Mouse (Mus musculus) midbrain, embryonic 12.5 days (tissue): ENCODE data around the gene Mitf. TPM values are rescaled to one million over a fixed set of nuclear protein-coding genes. Genes with fewer than 3 reads are reported as not detected.

Experiments used
- ATAC-seq: fragments of 200-750 bp; cut with Nextera tagmentation; 2 replicates; pipeline ENCODE4 v1.8.0; 2017; ENCODE audit warnings: low read depth, moderate TSS enrichment, moderate library complexity; ENCODE audit not compliant: low FRiP score
- H3K27ac ChIP-seq: fragments of 300-500 bp; sonication (generic); replicated peaks from 2 replicates; pipeline ENCODE4 v1.5.1; 2016; ENCODE audit warnings: mild to moderate bottlenecking
- H3K27me3 ChIP-seq: fragments of 300-500 bp; sonication (generic); 2 replicates; pipeline ENCODE4 v1.6.1; 2016; ENCODE audit warnings: mild to moderate bottlenecking
- H3K36me3 ChIP-seq: fragments of 300-500 bp; sonication (generic); 2 replicates; pipeline ENCODE4 v1.6.1; 2016
- H3K4me1 ChIP-seq: fragments of 300-500 bp; sonication (generic); 2 replicates; pipeline ENCODE4 v1.6.1; 2016
- H3K4me2 ChIP-seq: fragments of 300-500 bp; sonication (generic); replicated peaks from 2 replicates; pipeline ENCODE4 v1.6.1; 2016; ENCODE audit warnings: mild to moderate bottlenecking, moderate library complexity
- H3K4me3 ChIP-seq: fragments of 300-500 bp; sonication (generic); 2 replicates; pipeline ENCODE4 v1.5.1; 2016; ENCODE audit warnings: mild to moderate bottlenecking
- H3K9ac ChIP-seq: fragments of 300-500 bp; sonication (generic); replicated peaks from 2 replicates; pipeline ENCODE4 v1.6.1; 2016; ENCODE audit warnings: mild to moderate bottlenecking, moderate library complexity
- H3K9me3 ChIP-seq: fragments of 300-500 bp; sonication (generic); 2 replicates; pipeline ENCODE4 v1.6.1; 2016; ENCODE audit warnings: mild to moderate bottlenecking
- WGBS: fragments of 180-500 bp; shearing (Covaris S2); methylation state at CpG from one replicate; pipeline ENCODE4 v1.1.7; 2016; 5-methylcytosine and 5-hydroxymethylcytosine counted together
- polyA plus RNA-seq: library from polyadenylated mRNA; unstranded; fragments of >200 nt; fragmentation: Nextera tagmentation; extraction: Ambion mirVana; gene quantifications from 2 replicates; pipeline ENCODE4 v1.2.1, GENCODE M21; 2016

Mitf gene
- polyA plus RNA-seq, 1 experiment from 2014 or later, result 0.88 TPM

DNA sequence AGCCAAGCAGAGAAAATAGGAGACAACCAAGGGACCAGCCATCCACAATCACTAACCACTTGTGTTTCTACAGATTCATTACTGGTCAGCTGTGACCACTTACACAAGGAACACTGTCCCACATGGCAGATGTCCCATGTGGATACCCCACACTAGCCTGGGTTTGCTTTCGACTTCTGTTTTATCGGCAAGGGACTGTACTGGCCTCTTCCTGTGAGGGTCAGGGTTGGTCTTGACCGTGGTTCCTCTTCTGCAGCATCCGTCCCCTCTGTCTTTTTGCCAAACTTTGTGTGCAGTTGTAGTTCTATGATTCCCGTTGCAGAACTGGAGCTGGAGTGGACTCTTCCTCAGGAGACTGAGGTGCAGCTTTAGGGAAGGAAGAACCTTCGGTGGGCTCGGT is 59.7 kb downstream of the Mitf start:
- Histone ChIP-seq H3K36me3 (no peaks in the 10 kb centered on the region), H3K9me3 (no peaks in the 10 kb centered on the region), H3K4me2 (no peak overlapping the region), H3K4me3 (no peak overlapping the region), H3K27me3 (no peaks in the 10 kb centered on the region), H3K4me1 (no peaks in the 10 kb centered on the region), H3K9ac (no peak overlapping the region), H3K27ac (no peak overlapping the region)
- no peak for ATAC-seq
- 92% methylated on average over 7 of the region's 7 CpGs for WGBS

DNA sequence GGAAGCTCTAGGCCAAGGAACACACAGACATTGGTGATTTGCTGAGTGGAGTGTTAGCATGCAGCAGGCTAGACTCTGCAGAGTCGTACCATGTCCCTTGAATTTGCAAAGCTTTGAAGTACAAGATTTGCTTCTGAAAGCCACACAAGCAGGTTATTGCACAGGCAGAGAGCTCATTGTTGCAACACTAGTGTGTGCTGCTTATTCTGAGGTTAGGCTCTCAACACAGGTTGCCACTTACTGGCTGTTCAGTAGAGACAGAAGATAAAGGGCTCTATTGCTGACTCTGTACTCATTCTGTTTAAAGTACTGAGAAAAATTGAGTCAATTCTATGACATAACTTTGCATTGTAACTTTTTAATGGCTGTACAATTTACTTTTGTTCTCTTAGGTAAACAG is 61.2 kb downstream of the Mitf start:
- ATAC-seq, result no peak
- no peak overlapping the region for H3K27ac ChIP-seq
- no peak overlapping the region for H3K4me3 ChIP-seq
- H3K9me3 ChIP-seq, result no peaks in the 10 kb centered on the region
- H3K9ac ChIP-seq, result no peak overlapping the region
- H3K4me2 ChIP-seq, result no peak overlapping the region
- WGBS, result 75% methylated on average over 1 of the region's 1 CpGs
- no peaks in the 10 kb centered on the region for H3K36me3 ChIP-seq
- H3K27me3 ChIP-seq, result no peaks in the 10 kb centered on the region
- no peaks in the 10 kb centered on the region for H3K4me1 ChIP-seq

DNA sequence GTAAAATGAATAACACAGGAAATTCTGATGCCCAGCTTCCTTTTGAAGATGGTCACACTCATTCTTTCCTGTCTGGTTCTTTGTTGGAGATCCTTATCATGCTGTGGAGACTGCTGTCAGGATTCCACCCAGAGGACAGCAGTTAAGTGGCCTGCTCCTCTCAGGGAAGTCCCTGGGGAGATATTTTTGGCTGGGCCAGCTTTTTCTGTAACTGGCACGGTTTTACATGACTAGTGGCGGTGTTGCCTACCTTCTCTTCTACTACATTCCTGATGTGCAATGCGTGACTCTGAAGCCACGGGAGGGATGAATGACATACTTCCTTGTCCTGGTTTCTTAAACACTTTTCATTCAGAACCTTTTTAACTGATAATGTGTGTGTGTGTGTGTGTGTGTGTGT is 63.1 kb downstream of the Mitf start:
- Histone ChIP-seq H3K36me3 (no peaks in the 10 kb centered on the region), H3K27me3 (no peaks in the 10 kb centered on the region), H3K9me3 (no peaks in the 10 kb centered on the region), H3K4me3 (no peak overlapping the region), H3K4me2 (no peak overlapping the region), H3K4me1 (no peaks in the 10 kb centered on the region), H3K9ac (no peak overlapping the region), H3K27ac (no peak overlapping the region)
- no peak for ATAC-seq
- 90% methylated on average over 4 of the region's 4 CpGs for WGBS

DNA sequence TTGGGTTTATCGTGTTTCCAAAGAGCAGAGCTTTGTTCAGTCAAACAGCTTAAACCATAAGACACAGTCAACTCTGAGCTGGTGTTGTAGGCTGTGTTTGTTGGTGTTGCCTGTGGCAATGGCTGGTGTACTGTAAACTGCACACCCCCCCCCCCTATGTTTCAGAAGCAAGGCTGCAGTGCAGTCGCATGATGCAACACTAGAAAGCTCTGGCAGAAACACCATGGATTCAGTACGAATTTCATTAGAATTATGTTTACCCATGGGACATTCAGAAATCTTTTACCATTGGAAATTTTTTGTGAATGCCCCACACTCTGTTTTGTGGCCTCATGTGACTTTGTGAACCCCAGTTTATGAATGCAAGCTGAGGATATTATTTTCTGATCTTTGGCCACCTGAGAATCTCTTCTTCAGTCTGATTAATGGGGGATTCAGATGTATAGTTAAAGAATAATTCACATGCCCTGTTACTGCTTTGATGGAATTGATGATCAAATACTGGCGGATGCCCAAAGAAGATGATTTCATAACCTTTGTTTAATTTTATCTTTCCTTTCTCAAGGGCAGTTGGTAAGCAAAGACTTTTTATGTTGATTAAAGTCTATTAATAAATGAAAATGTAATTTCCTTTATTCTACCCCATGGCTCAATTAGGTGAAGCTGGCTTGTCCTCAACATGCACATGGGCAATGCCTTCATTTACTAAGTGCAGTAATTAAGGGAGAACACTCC is 64.6 kb downstream of the Mitf start:
- no peak overlapping the region for H3K9ac ChIP-seq
- no peak overlapping the region for H3K4me3 ChIP-seq
- H3K27ac ChIP-seq, result no peak overlapping the region
- H3K9me3 ChIP-seq, result no peaks in the 10 kb centered on the region
- H3K27me3 ChIP-seq, result no peaks in the 10 kb centered on the region
- no peaks in the 10 kb centered on the region for H3K4me1 ChIP-seq
- no peaks in the 10 kb centered on the region for H3K36me3 ChIP-seq
- 82% methylated on average over 4 of the region's 4 CpGs for WGBS
- H3K4me2 ChIP-seq, result no peak overlapping the region
- no peak for ATAC-seq

DNA sequence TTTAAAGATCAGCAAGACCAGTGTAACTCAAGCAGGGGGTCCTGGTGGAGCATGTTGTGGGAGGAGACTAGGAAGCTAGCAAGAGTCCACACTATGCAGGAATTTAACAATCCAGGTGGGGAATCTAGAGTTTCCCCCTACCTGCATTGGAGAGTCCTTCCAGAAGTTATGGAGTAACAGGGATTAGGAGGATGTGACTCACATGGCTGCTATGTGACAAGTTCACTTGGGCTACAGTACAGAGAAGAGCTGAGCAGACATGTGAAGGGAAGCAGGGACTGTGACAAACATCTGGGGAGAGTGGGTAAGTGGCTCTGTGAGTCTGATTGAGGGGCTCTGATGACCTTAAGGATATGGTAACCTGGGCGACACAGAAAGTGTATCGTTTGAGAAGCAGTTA is 66.2 kb downstream of the Mitf start:
- no peak overlapping the region for H3K4me3 ChIP-seq
- no peak overlapping the region for H3K27ac ChIP-seq
- WGBS, result 88% methylated on average over 2 of the region's 2 CpGs
- no peaks in the 10 kb centered on the region for H3K4me1 ChIP-seq
- H3K27me3 ChIP-seq, result no peaks in the 10 kb centered on the region
- no peaks in the 10 kb centered on the region for H3K36me3 ChIP-seq
- H3K9me3 ChIP-seq, result no peaks in the 10 kb centered on the region
- no peak overlapping the region for H3K4me2 ChIP-seq
- H3K9ac ChIP-seq, result no peak overlapping the region
- no peak for ATAC-seq

DNA sequence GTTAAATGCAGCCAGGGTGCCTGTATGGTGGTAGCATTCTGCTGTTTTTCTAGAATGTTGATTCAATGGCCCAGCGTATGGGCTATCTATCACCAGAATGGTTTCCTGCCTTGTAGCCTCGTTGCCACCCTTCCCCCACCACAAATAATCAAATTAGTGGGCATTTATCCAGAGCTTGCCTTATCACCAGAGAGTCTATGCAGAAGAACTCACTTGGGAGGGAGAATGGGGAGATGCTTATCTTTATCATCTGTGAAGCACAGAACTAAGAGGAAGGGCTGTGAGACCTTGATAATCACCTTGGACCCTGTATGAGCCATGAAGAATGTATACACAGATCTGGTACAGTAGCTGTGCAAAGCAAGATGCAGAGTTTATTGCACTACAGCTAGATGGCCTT is 70.1 kb downstream of the Mitf start:
- 90% methylated on average over 2 of the region's 2 CpGs for WGBS
- Histone ChIP-seq H3K27ac (no peak overlapping the region), H3K4me3 (no peak overlapping the region), H3K9me3 (no peaks in the 10 kb centered on the region), H3K27me3 (no peaks in the 10 kb centered on the region), H3K4me2 (no peak overlapping the region), H3K4me1 (no peaks in the 10 kb centered on the region), H3K36me3 (no peaks in the 10 kb centered on the region), H3K9ac (no peak overlapping the region)
- ATAC-seq, result no peak

DNA sequence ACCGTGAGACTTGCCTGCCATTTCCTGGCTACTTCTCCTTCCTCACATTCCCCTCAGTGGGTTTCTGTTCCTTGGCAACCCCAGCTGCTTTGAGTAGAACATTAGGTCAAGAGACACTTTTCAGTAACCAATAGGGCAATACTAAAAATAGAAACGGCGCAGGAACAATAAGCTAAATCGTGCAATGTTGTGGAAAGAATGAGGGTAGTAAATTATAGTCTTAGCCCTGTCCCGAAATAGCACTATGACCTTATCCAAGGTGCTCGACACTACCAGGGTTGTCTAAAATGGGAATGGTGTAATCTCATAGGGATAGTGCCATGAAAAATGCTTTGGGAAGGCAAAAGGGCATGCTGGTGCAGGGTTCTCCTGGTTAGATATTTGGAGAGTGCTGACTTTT is 70.6 kb downstream of the Mitf start:
- Histone ChIP-seq H3K4me2 (no peak overlapping the region), H3K4me3 (no peak overlapping the region), H3K27ac (no peak overlapping the region), H3K4me1 (no peaks in the 10 kb centered on the region), H3K9me3 (no peaks in the 10 kb centered on the region), H3K9ac (no peak overlapping the region), H3K36me3 (no peaks in the 10 kb centered on the region), H3K27me3 (no peaks in the 10 kb centered on the region)
- 78% methylated on average over 6 of the region's 6 CpGs for WGBS
- ATAC-seq, result no peak

DNA sequence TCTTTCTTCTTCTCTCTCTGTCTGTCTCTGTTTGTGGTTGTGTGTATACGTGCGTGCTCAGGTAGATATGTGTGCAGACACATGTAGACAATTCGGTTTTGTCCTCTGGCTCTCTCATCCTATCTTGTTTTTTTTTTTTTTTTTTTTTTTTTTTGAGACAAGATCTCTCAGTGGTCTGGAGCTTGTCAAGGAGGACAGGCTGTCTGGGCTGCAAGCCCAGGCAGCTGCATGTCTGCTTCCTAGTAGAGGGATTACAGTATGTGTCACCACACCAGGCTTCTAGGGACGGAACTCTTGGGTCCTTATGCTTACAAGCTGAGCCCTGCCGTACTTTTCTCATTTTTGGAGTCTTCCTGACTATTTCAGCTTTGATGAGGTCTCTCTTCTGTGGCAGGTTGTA is 73.5 kb downstream of the Mitf start:
- WGBS, result 92% methylated on average over 5 of the region's 5 CpGs
- H3K27me3 ChIP-seq, result no peaks in the 10 kb centered on the region
- H3K27ac ChIP-seq, result no peak overlapping the region
- no peak for ATAC-seq
- no peaks in the 10 kb centered on the region for H3K36me3 ChIP-seq
- no peaks in the 10 kb centered on the region for H3K9me3 ChIP-seq
- H3K4me1 ChIP-seq, result peaks cover 6% of the 10 kb centered on the region
- H3K4me3 ChIP-seq, result no peak overlapping the region
- H3K4me2 ChIP-seq, result no peak overlapping the region
- H3K9ac ChIP-seq, result no peak overlapping the region

DNA sequence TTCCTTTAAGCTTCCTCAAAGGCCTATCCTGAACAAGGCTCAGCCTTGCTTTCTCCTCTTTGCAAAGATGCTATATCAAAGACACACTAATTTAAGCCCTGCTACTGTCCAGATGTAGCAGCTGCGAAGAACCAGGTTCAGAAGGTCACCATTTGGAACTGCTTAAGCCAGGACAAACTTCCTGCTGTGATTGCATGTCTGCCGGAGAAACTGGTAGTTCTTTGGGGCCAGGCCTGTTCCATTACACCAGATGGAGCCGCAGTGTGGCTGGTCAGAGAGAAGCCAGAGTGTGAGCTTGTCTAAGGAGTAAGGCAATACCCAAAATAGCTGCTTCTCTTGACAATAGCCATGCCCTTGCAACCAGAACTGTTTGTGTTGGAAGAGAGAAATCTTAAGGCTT is 75.1 kb downstream of the Mitf start:
- H3K4me2 ChIP-seq, result no peak overlapping the region
- no peaks in the 10 kb centered on the region for H3K36me3 ChIP-seq
- no peaks in the 10 kb centered on the region for H3K9me3 ChIP-seq
- H3K4me1 ChIP-seq, result peaks cover 6% of the 10 kb centered on the region
- H3K27me3 ChIP-seq, result no peaks in the 10 kb centered on the region
- H3K27ac ChIP-seq, result no peak overlapping the region
- ATAC-seq, result no peak
- H3K9ac ChIP-seq, result no peak overlapping the region
- WGBS, result 49% methylated on average over 3 of the region's 3 CpGs
- H3K4me3 ChIP-seq, result no peak overlapping the region

DNA sequence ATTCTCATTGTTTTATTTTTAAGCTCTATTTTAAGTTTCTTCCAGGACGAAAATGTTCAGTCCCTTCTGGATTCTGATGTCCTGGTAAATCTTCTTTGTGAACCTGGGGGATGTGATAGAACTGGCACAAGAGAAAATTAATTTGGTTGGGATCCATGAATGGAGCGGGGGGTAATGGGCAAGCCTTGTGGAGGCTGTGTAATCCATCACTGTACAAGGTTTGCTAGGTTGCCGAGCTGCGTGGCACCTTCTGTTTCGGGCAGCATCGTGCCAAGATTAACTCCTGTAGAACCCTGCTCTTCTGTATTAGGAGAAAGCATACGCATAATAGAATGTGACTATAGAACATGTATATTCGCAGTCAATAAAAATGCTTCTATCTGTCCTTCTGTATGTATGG is 76.1 kb downstream of the Mitf start:
- WGBS, result 89% methylated on average over 8 of the region's 8 CpGs
- ATAC-seq, result no peak
- no peaks in the 10 kb centered on the region for H3K27me3 ChIP-seq

DNA sequence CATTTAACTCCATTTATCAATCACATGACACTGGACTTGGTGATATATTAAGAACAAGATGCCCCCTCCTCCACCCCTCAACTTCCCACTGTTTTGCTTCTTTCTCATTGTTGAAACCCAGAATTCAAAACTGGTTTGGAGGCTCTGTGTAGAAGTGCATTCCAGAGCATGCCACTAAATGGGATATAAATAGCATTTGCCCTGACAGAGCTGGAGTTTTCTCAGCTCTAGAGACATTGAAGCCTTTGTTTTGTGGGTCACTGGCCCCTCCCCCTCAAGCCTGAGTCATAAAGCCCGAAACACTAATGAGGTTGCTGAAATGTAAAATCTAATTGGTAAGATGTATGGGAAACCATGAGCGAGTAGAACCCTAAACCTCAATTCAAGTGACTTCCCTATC is 76.6 kb downstream of the Mitf start:
- Histone ChIP-seq H3K4me2 (no peak overlapping the region), H3K4me1 (peaks cover 6% of the 10 kb centered on the region), H3K27ac (no peak overlapping the region), H3K4me3 (no peak overlapping the region), H3K9ac (no peak overlapping the region), H3K36me3 (no peaks in the 10 kb centered on the region), H3K27me3 (no peaks in the 10 kb centered on the region), H3K9me3 (no peaks in the 10 kb centered on the region)
- ATAC-seq, result no peak
- 59% methylated on average over 2 of the region's 2 CpGs for WGBS

More for the DNA sequence above, 76.1 kb downstream of the Mitf start:
- H3K4me3 ChIP-seq, result no peak overlapping the region
- H3K27ac ChIP-seq, result no peak overlapping the region
- peaks cover 6% of the 10 kb centered on the region for H3K4me1 ChIP-seq
- no peak overlapping the region for H3K9ac ChIP-seq
- H3K4me2 ChIP-seq, result no peak overlapping the region
- H3K9me3 ChIP-seq, result no peaks in the 10 kb centered on the region
- no peaks in the 10 kb centered on the region for H3K36me3 ChIP-seq

DNA sequence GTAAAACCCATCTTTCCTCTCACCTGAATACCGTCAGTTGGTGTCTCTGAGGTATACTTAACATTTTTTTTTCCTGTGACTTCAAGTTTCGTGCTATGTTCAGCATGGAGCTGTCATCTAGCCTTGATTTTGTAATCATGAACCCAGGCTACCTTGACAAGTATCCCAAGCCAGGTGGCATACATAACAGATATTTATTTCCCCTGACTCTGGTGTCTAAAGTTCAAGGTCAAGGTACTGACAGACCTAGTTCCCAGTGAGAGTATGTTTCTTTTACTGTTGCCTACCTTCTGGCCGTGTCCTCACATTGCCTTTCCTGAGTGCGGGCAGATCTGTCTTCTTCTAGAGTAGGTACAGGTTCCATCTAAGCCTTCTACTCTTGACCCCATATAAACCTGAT is 78.1 kb downstream of the Mitf start:
- 89% methylated on average over 4 of the region's 4 CpGs for WGBS
- H3K36me3 ChIP-seq, result no peaks in the 10 kb centered on the region
- H3K4me2 ChIP-seq, result no peak overlapping the region
- no peak overlapping the region for H3K9ac ChIP-seq
- H3K4me1 ChIP-seq, result peaks cover 6% of the 10 kb centered on the region
- no peaks in the 10 kb centered on the region for H3K27me3 ChIP-seq
- H3K4me3 ChIP-seq, result no peak overlapping the region
- no peaks in the 10 kb centered on the region for H3K9me3 ChIP-seq
- no peak overlapping the region for H3K27ac ChIP-seq
- ATAC-seq, result no peak

DNA sequence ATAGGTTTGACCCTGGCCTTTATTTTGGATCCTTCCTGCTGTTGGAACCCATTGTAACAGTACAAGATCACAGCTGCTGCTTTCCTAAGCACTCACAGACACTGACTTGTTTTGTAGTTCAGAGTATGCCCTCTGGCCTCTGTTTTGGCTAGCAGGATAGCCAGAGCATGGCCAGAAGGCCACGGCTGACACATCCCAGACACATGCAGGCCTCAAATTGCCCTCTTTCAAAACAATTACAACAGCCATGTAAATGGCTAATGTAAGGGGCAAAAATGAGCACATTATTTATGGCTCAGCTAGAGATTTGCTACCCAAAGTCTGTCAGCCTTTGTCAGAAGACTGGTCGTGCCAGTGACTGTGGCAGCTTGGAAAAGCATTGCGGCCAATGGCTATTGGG is 78.8 kb downstream of the Mitf start:
- Histone ChIP-seq H3K36me3 (no peaks in the 10 kb centered on the region), H3K27me3 (no peaks in the 10 kb centered on the region), H3K9ac (no peak overlapping the region), H3K27ac (no peak overlapping the region), H3K4me3 (no peak overlapping the region), H3K4me2 (no peak overlapping the region), H3K9me3 (no peaks in the 10 kb centered on the region), H3K4me1 (peaks cover 6% of the 10 kb centered on the region)
- WGBS, result 73% methylated on average over 3 of the region's 3 CpGs
- ATAC-seq, result no peak
